Mouse (Mus musculus) T-cell, adult 2 months (primary cell): ENCODE measurements around the gene Zfp446.
A peak's percentile ranks its signal among the peaks of the same experiment; 100 is the strongest.

Experiments used
- DNase-seq: peaks from one replicate; pipeline ENCODE4 v3.0.0; 2022; ENCODE audit warnings: low spot score

The Zfp446 gene

GRCm38 (mm10) chr7:12987409-12988189, 10.0 kb downstream of the Zfp446 start:
- DNase-seq = no peak

- peak; percentile 63 for DNase-seq
These were observed 14.6 kb downstream of the Zfp446 start for GRCm38 (mm10) chr7:12992222-12992621.

- no peak for DNase-seq
These were observed 15.5 kb downstream of the Zfp446 start for GRCm38 (mm10) chr7:12993148-12993547.

GRCm38 (mm10) chr7:12995862-12996261, 18.2 kb downstream of the Zfp446 start:
- no peak for DNase-seq

- DNase-seq = no peak
These were observed 19.6 kb downstream of the Zfp446 start for GRCm38 (mm10) chr7:12997230-12997629.

- DNase-seq = no peak
These were observed 20.4 kb downstream of the Zfp446 start, which contains the start of gene Slc27a5 for GRCm38 (mm10) chr7:12998053-12998452. Gene Slc27a5 (minus strand): TSS chr7:12998192.

GRCm38 (mm10) chr7:12998851-12999250, 21.2 kb downstream of the Zfp446 start, which contains the start of gene Trim28:
Gene Trim28 (plus strand): TSS chr7:12999114.
- no peak for DNase-seq

- DNase-seq = no peak
These were observed 23.9 kb downstream of the Zfp446 start for GRCm38 (mm10) chr7:13001584-13001983.

- DNase-seq = no peak
These were observed 25.7 kb downstream of the Zfp446 start for GRCm38 (mm10) chr7:13003380-13003779.

GRCm38 (mm10) chr7:13006011-13006410, 28.4 kb downstream of the Zfp446 start:
- DNase-seq = no peak

GRCm38 (mm10) chr7:13006531-13006930, 28.9 kb downstream of the Zfp446 start:
- no peak for DNase-seq

- DNase-seq = no peak
These were observed 29.9 kb downstream of the Zfp446 start for GRCm38 (mm10) chr7:13007341-13008092.

GRCm38 (mm10) chr7:13009143-13010004, 31.7 kb downstream of the Zfp446 start:
- DNase-seq = peak; percentile 91

- no peak for DNase-seq
These were observed 32.6 kb downstream of the Zfp446 start, which contains the start of gene Zbtb45 for GRCm38 (mm10) chr7:13010005-13010908. Gene Zbtb45 (minus strand): TSS chr7:13010034.

- DNase-seq = no peak
These were observed 36.0 kb downstream of the Zfp446 start for GRCm38 (mm10) chr7:13013671-13014070.

GRCm38 (mm10) chr7:13014275-13014839, 36.7 kb downstream of the Zfp446 start:
- DNase-seq = no peak

GRCm38 (mm10) chr7:13015217-13015616, 37.6 kb downstream of the Zfp446 start:
- no peak for DNase-seq

GRCm38 (mm10) chr7:13022773-13023535, 45.3 kb downstream of the Zfp446 start:
- peak; percentile 34 for DNase-seq

GRCm38 (mm10) chr7:13023928-13024731, 46.5 kb downstream of the Zfp446 start:
- DNase-seq = peak; percentile 93
